Mouse (Mus musculus) megakaryocyte, embryonic 14.5 days (primary cell): ENCODE measurements around the gene Kansl2. TPM values are rescaled to one million over a fixed set of nuclear protein-coding genes. Genes with fewer than 3 reads are reported as not detected.
A peak's percentile ranks its signal among the peaks of the same experiment; 100 is the strongest.

Source experiments
- H3K27me3 ChIP-seq: replicated peaks from 2 replicates; pipeline ENCODE3; 2012; ENCODE audit warnings: inconsistent platforms
- H3K36me3 ChIP-seq: replicated peaks from 2 replicates; pipeline ENCODE3; 2012; ENCODE audit warnings: low read length, inconsistent platforms, mixed read lengths
- H3K4me1 ChIP-seq: 2 replicates; pipeline ENCODE4 v1.6.1; 2012; ENCODE audit warnings: inconsistent platforms
- H3K4me3 ChIP-seq: replicated peaks from 2 replicates; pipeline ENCODE3; 2012; ENCODE audit warnings: moderate library complexity, mild to moderate bottlenecking, inconsistent platforms
- H3K9me3 ChIP-seq: 2 replicates; pipeline ENCODE4 v1.6.1; 2012; ENCODE audit warnings: inconsistent platforms
- FLI1 ChIP-seq: IDR thresholded peaks from 2 replicates; pipeline ENCODE4 v1.6.1; 2012; ENCODE audit warnings: low read length, inconsistent platforms, mixed read lengths
- GATA1 ChIP-seq: IDR thresholded peaks from 3 replicates; pipeline ENCODE4 v1.6.1; 2012; ENCODE audit warnings: mixed read lengths, low read length, inconsistent platforms, borderline replicate concordance
- polyA plus RNA-seq: library from polyadenylated mRNA; stranded (reverse); fragments of >175 nt; gene quantifications from 2 replicates; pipeline ENCODE4 v1.2.3, GENCODE M21; 2012; ENCODE audit warnings: low replicate concordance; ENCODE audit not compliant: insufficient read depth

The Kansl2 gene
- polyA plus RNA-seq, 1 experiment: 14.4 TPM

DNA sequence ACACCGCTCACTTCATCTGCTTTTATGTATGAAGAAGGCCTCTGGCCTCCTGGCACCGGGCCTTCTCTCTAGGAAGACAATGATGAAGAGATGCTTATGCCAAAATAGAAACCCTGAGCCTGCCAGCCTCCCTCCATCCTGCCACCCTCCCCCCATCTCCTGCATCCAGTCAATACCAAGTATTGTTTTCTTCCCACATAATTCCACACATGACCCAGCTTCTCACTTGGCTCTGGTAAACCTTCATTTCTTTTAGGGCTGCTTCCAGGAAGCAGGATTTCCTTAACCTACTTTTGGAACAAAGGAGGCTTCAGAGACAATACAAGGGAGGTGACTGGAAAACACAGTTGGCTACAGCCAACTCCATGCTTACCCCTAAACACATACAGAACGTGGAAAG lies 51.4 kb downstream of the Kansl2 start, which contains the start of gene Lalba:
TSS of gene Lalba (minus strand) at position 21 of the 400 bp plus-strand sequence.
- TF ChIP-seq GATA1: no peak
- TF ChIP-seq FLI1: no peak
- no peaks in the 10 kb centered on the region for H3K36me3 ChIP-seq

DNA sequence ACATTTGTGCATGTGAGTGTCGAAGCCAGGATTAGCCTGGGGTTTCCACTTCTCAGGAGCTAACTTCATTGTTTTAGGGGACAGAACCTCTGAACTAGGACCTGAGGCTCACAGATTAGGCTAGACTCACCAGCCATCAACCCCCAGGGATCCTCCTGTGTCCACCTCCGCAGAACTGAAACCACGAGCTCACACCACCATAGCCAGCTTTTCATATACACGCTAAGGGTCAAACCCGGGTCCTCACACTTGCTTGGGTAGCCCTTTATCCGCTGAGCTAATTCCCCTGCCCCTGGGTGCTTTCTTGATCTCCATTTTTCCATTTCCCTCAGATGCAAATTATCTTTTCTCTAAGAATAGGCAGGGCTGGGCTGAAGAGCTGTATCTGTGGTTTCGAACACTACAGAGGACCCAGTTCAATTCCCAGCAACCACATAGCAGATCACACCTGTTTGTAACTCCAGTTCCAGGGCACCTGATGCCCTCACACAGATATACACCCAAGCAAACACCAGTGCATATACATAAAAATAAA lies 54.4 kb downstream of the Kansl2 start:
- TF ChIP-seq GATA1 (no peak), FLI1 (no peak)
- H3K4me3 ChIP-seq: no peak overlapping the region
- no peaks in the 10 kb centered on the region for H3K9me3 ChIP-seq
- H3K36me3 ChIP-seq: no peaks in the 10 kb centered on the region
- H3K4me1 ChIP-seq: peaks cover 74% of the 10 kb centered on the region
- peaks cover 15% of the 10 kb centered on the region for H3K27me3 ChIP-seq

More for the DNA sequence above, 51.4 kb downstream of the Kansl2 start, which contains the start of gene Lalba:
- peaks cover 64% of the 10 kb centered on the region for H3K4me1 ChIP-seq
- H3K27me3 ChIP-seq: peaks cover 10% of the 10 kb centered on the region
- no peak within 1 kb of the TSS for H3K4me3 ChIP-seq
- 0 out of 2 replicates have a peak, but pooled peaks cover 3% of the 10 kb centered on the region for H3K9me3 ChIP-seq

DNA sequence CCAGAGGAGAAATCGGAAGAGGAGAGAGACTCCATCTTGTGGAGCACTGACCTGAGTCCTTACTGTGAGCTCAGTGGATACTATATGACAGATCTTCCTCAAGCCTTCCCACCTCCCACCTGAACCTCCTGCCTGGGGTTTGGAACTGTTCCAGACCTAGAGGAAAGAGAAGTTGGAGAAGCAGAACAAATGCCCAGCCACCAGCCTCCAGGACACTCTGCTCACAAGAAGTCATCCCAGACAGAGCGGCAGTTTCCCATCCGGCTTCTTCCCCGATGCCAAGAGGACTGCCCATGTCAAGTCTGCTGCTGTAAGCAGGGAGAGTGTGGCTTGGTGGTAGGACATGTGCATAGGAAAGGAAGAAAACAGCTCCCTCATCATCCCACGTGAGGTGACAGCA lies 57.8 kb downstream of the Kansl2 start:
- H3K36me3 ChIP-seq: no peaks in the 10 kb centered on the region
- TF ChIP-seq GATA1: no peak
- TF ChIP-seq FLI1: no peak
- peaks cover 53% of the 10 kb centered on the region for H3K4me1 ChIP-seq
- peaks cover 18% of the 10 kb centered on the region for H3K27me3 ChIP-seq
- H3K4me3 ChIP-seq: peak overlapping the region; percentile 77
- no peaks in the 10 kb centered on the region for H3K9me3 ChIP-seq

GRCm38 (mm10) chr15:98475382-98475781 lies 58.7 kb downstream of the Kansl2 start:
- H3K27me3 ChIP-seq: peaks cover 26% of the 10 kb centered on the region
- H3K36me3 ChIP-seq: no peaks in the 10 kb centered on the region
- TF ChIP-seq GATA1: no peak
- TF ChIP-seq FLI1: no peak
- no peak overlapping the region for H3K4me3 ChIP-seq
- H3K9me3 ChIP-seq: no peaks in the 10 kb centered on the region
- peaks cover 48% of the 10 kb centered on the region for H3K4me1 ChIP-seq

- TF ChIP-seq GATA1 (no peak), FLI1 (no peak)
- Histone ChIP-seq H3K9me3 (no peaks in the 10 kb centered on the region), H3K4me3 (no peak overlapping the region), H3K27me3 (peaks cover 31% of the 10 kb centered on the region), H3K4me1 (peaks cover 43% of the 10 kb centered on the region), H3K36me3 (no peaks in the 10 kb centered on the region)
These were observed 59.1 kb downstream of the Kansl2 start for GRCm38 (mm10) chr15:98474958-98475357.

- Histone ChIP-seq H3K4me1 (peaks cover 15% of the 10 kb centered on the region), H3K4me3 (no peak overlapping the region), H3K27me3 (peaks cover 39% of the 10 kb centered on the region), H3K9me3 (peaks cover 11% of the 10 kb centered on the region), H3K36me3 (no peaks in the 10 kb centered on the region)
- TF ChIP-seq GATA1 (no peak), FLI1 (no peak)
These were observed 62.5 kb downstream of the Kansl2 start for GRCm38 (mm10) chr15:98471539-98471938.

GRCm38 (mm10) chr15:98469596-98469995 lies 64.5 kb downstream of the Kansl2 start, which contains the start of gene OR5BS1P:
TSS of gene OR5BS1P (plus strand) at chr15:98469896.
- Histone ChIP-seq H3K4me3 (no peak within 1 kb of the TSS), H3K9me3 (peaks cover 11% of the 10 kb centered on the region), H3K27me3 (peaks cover 42% of the 10 kb centered on the region), H3K4me1 (no peaks in the 10 kb centered on the region; the same call in 1 of the 2 replicates), H3K36me3 (no peaks in the 10 kb centered on the region)
- TF ChIP-seq FLI1 (no peak), GATA1 (no peak)

Other genes with a start within 250 kb of the Kansl2 start
- not detected in 2 replicates for gene Zfp641, start 238.1 kb downstream of the Kansl2 start, polyA plus RNA-seq
- not detected in 2 replicates for gene Olfr285, start 216.9 kb downstream of the Kansl2 start, polyA plus RNA-seq
- gene Olfr284, start 193.3 kb downstream of the Kansl2 start, polyA plus RNA-seq: not detected in 2 replicates
- gene Olfr283, start 153.3 kb downstream of the Kansl2 start, polyA plus RNA-seq: not detected in 2 replicates
- not detected in 2 replicates for gene Olfr282, start 103.0 kb downstream of the Kansl2 start, polyA plus RNA-seq
- gene Olfr281, start 81.7 kb downstream of the Kansl2 start, polyA plus RNA-seq: not detected in 2 replicates
- gene OR5BS1P, start 64.4 kb downstream of the Kansl2 start, polyA plus RNA-seq: not detected in 2 replicates
- gene Lalba, start 51.5 kb downstream of the Kansl2 start, polyA plus RNA-seq: not detected in 2 replicates
- gene Olfr279, start 41.9 kb downstream of the Kansl2 start, polyA plus RNA-seq: not detected in 2 replicates
- gene Ccnt1, start 36.7 kb upstream of the Kansl2 start, polyA plus RNA-seq: 1.4 and 5.1 TPM in 2 replicates
- gene 4930415O20Rik, start 36.7 kb upstream of the Kansl2 start, polyA plus RNA-seq: not detected in 2 replicates
- gene Adcy6, start 75.8 kb upstream of the Kansl2 start, polyA plus RNA-seq: 2.1 and 9.3 TPM in 2 replicates
- gene Cacnb3, start 96.6 kb upstream of the Kansl2 start, polyA plus RNA-seq: 0.46 TPM in 1 of 2 replicates, not detected in the other
- gene Ddx23, start 128.6 kb upstream of the Kansl2 start, polyA plus RNA-seq: 49.7 and 71.3 TPM in 2 replicates
- 1.2 TPM in 1 of 2 replicates, not detected in the other for gene Rnd1, start 143.2 kb upstream of the Kansl2 start, polyA plus RNA-seq
- gene Ccdc65, start 173.9 kb upstream of the Kansl2 start, polyA plus RNA-seq: not detected in 2 replicates
- 9.6 and 18.2 TPM in 2 replicates for gene Fkbp11, start 193.9 kb upstream of the Kansl2 start, polyA plus RNA-seq
- 7.0 and 17.8 TPM in 2 replicates for gene Arf3, start 228.9 kb upstream of the Kansl2 start, polyA plus RNA-seq
- not detected in 2 replicates for gene Wnt10b, start 243.9 kb upstream of the Kansl2 start, polyA plus RNA-seq